Comparison of ENCODE assay signal across 9 mouse cellular contexts in genomic region chr11:86995625-86996221, GRCm38 (mm10). TPM values are rescaled to one million over a fixed set of nuclear protein-coding genes. Genes with fewer than 3 reads are reported as not detected.
A peak's percentile ranks its signal among the peaks of the same experiment; 100 is the strongest.
DNase-seq lines count a peak whose midpoint lies in the region; ATAC-seq and TF ChIP-seq lines count a peak whose summit lies in the region.
"Had no signal": no experiment of that assay in that cellular context is flagged by ENCODE, and none has a peak within 500 bp of the region (broad histone marks: within the 10 kb centered on the region; RNA-seq: fewer than 3 reads in every experiment).

No protein-coding gene starts in this region.

- H3K9ac ChIP-seq in ES-E14 (ENCODE audit: insufficient read depth, low read depth, low read length, poor library complexity, severe bottlenecking): no peak overlapping the region
- H3K9ac ChIP-seq in embryonic facial prominence, embryonic 13.5 days: 0 out of 2 replicates have a peak overlapping the region, but pooled peaks have one; percentile 17
- H3K9ac ChIP-seq in lung, embryonic 14.5 days: no peak overlapping the region
- H3K9ac ChIP-seq: limb, embryonic 15.5 days had no signal

- ATAC-seq in embryonic facial prominence, embryonic 13.5 days (ENCODE audit: insufficient number of reproducible peaks, insufficient read depth, low FRiP score, low TSS enrichment, low read depth): no peak
- no peak for ATAC-seq in lung, embryonic 14.5 days (ENCODE audit: insufficient read depth)

- peak; percentile 86 for TF ChIP-seq CTCF in lung, embryonic 14.5 days (IDR thresholded peaks at IDR 0.05; ENCODE audit: low read depth)
- TF ChIP-seq CTCF in olfactory bulb, adult 2 months (IDR thresholded peaks at IDR 0.05; ENCODE audit: insufficient read depth, low read depth, low read length): peak; percentile 72

- peaks cover 3% of the 10 kb centered on the region in 2 experiments; a peak in 3 of 4 replicates for H3K4me1 ChIP-seq in ES-E14 (ENCODE audit: control insufficient read depth in 2 of 2, insufficient read depth in 2 of 2, low read length in 2 of 2, poor library complexity in 1 of 2)
- H3K4me1 ChIP-seq in embryonic facial prominence, embryonic 13.5 days: peaks cover 32% of the 10 kb centered on the region
- peaks cover 38% of the 10 kb centered on the region for H3K4me1 ChIP-seq in heart, embryonic 10.5 days
- 0 out of 2 replicates have a peak, but pooled peaks cover 6% of the 10 kb centered on the region for H3K4me1 ChIP-seq in lung, embryonic 14.5 days (ENCODE audit: insufficient read depth)
- peaks cover 8% of the 10 kb centered on the region for H3K4me1 ChIP-seq in olfactory bulb, adult 2 months (ENCODE audit: control insufficient read depth, insufficient read depth, low read length)

- H3K4me2 ChIP-seq in embryonic facial prominence, embryonic 13.5 days: no peak overlapping the region
- no peak overlapping the region for H3K4me2 ChIP-seq in lung, embryonic 14.5 days
- H3K4me2 ChIP-seq: limb, embryonic 15.5 days had no signal

- 38% methylated on average over 6 of the region's 6 CpGs for WGBS in embryonic facial prominence, embryonic 13.5 days
- 36% methylated on average over 6 of the region's 6 CpGs for WGBS in heart, embryonic 10.5 days
- 46% methylated on average over 6 of the region's 6 CpGs for WGBS in lung, embryonic 14.5 days
- 27% methylated on average over 6 of the region's 6 CpGs for WGBS in olfactory bulb, adult 2 months

- H3K27me3 ChIP-seq in embryonic facial prominence, embryonic 13.5 days: no peaks in the 10 kb centered on the region
- H3K27me3 ChIP-seq in heart, embryonic 10.5 days (ENCODE audit: insufficient read depth, poor library complexity, severe bottlenecking): no peaks in the 10 kb centered on the region
- no peaks in the 10 kb centered on the region for H3K27me3 ChIP-seq in lung, embryonic 14.5 days (ENCODE audit: insufficient read depth, low read length)
- H3K27me3 ChIP-seq: limb, embryonic 15.5 days had no signal

- no peaks in the 10 kb centered on the region for H3K9me3 ChIP-seq in ES-E14 (ENCODE audit: control insufficient read depth, insufficient read depth, low read depth, low read length)
- H3K9me3 ChIP-seq in embryonic facial prominence, embryonic 13.5 days: no peaks in the 10 kb centered on the region
- no peaks in the 10 kb centered on the region for H3K9me3 ChIP-seq in heart, embryonic 10.5 days
- no peaks in the 10 kb centered on the region for H3K9me3 ChIP-seq in lung, embryonic 14.5 days (ENCODE audit: low read depth, low read length)
- H3K9me3 ChIP-seq: limb, embryonic 15.5 days had no signal

- no peak overlapping the region for H3K4me3 ChIP-seq in ES-E14 (ENCODE audit: insufficient read depth in 1 of 2, low read depth in 1 of 2, low read length in 2 of 2, poor library complexity in 1 of 2, severe bottlenecking in 1 of 2)
- no peak overlapping the region for H3K4me3 ChIP-seq in embryonic facial prominence, embryonic 13.5 days
- no peak overlapping the region for H3K4me3 ChIP-seq in heart, embryonic 10.5 days
- no peak overlapping the region for H3K4me3 ChIP-seq in lung, embryonic 14.5 days (ENCODE audit: low read depth, low read length)
- no peak overlapping the region for H3K4me3 ChIP-seq in olfactory bulb, adult 2 months (ENCODE audit: insufficient read depth, low read depth, low read length)
- H3K4me3 ChIP-seq: limb, embryonic 15.5 days had no signal

- in situ Hi-C loops in ES-E14 (cut with MboI; ENCODE audit: low sequenced_read_pairs in 2 of 2, unreplicated experiment in 2 of 2): no loop called here

- TF ChIP-seq POLR2A in olfactory bulb, adult 2 months (IDR thresholded peaks at IDR 0.05; ENCODE audit: insufficient read depth, low read depth, low read length): no peak

- H3K36me3 ChIP-seq in ES-E14 (ENCODE audit: control insufficient read depth, insufficient read depth, low read length, poor library complexity, severe bottlenecking): no peaks in the 10 kb centered on the region
- no peaks in the 10 kb centered on the region for H3K36me3 ChIP-seq in embryonic facial prominence, embryonic 13.5 days
- H3K36me3 ChIP-seq in heart, embryonic 10.5 days: peaks cover 1% of the 10 kb centered on the region; the same call in 1 of the 2 replicates
- no peaks in the 10 kb centered on the region for H3K36me3 ChIP-seq in lung, embryonic 14.5 days (ENCODE audit: insufficient read depth)
- H3K36me3 ChIP-seq: limb, embryonic 15.5 days had no signal

- H3K27ac ChIP-seq in ES-E14 (ENCODE audit: insufficient read depth, low read depth, low read length, poor library complexity, severe bottlenecking): no peak overlapping the region; the same call in 1 of the 2 replicates
- no peak overlapping the region for H3K27ac ChIP-seq in embryonic facial prominence, embryonic 13.5 days
- peak overlapping the region; percentile 77 for H3K27ac ChIP-seq in heart, embryonic 10.5 days
- H3K27ac ChIP-seq in lung, embryonic 14.5 days (ENCODE audit: low read depth): peak overlapping the region; percentile 6; the same call in 1 of the 2 replicates
- no peak overlapping the region for H3K27ac ChIP-seq in olfactory bulb, adult 2 months (ENCODE audit: insufficient read depth, low read depth, low read length)
- H3K27ac ChIP-seq: limb, embryonic 15.5 days had no signal

- no peak for DNase-seq in ES-E14 (ENCODE audit: low read depth, low spot score)
- DNase-seq in adrenal gland, postnatal 25 days: peak; percentile 53
- DNase-seq in heart, embryonic 10.5 days (ENCODE audit: low spot score): no peak
- peak; percentile 61 to 71 for DNase-seq in kidney, postnatal 25 days
- DNase-seq in lung, embryonic 14.5 days: peak; percentile 85
- DNase-seq in yolk sac, embryonic 10.5 days (ENCODE audit: low spot score): peak; percentile 56

TF ChIP-seq in ES-E14, 5 proteins besides CTCF, POLR2A, EP300 and RAD21:
- TF ChIP-seq CHD2 (IDR thresholded peaks at IDR 0.05; ENCODE audit: low read depth, low read length) (no peak), ZC3H11A (IDR thresholded peaks at IDR 0.05; ENCODE audit: borderline replicate concordance, low read depth, low read length) (peak; percentile 25; the same call in 1 of the 2 replicates), MAFK (IDR thresholded peaks at IDR 0.05; ENCODE audit: insufficient read depth, low read depth, low read length) (0 out of 2 replicates have a peak, but pooled peaks have one; percentile 38), HCFC1 (IDR thresholded peaks at IDR 0.05; ENCODE audit: borderline replicate concordance, insufficient read depth, low read length) (no peak), ZNF384 (IDR thresholded peaks at IDR 0.05; ENCODE audit: low read depth, low read length) (peak; percentile 99)
TF ChIP-seq in ES-E14: peak in this region for 3.

RNA-seq across cellular contexts. Expression of gene Ypel2, which starts 2.2 kb away (rescaled TPM):
- 3.3 and 3.6 TPM in 2 replicates for total RNA-seq in ES-E14 (2012; rRNA removed)
- 38.3 and 38.6 TPM in 2 replicates for total RNA-seq in adrenal gland, postnatal 25 days (2021)
- polyA plus RNA-seq in embryonic facial prominence, embryonic 13.5 days (2015; fragmentation: Nextera tagmentation; extraction: Ambion mirVana): 12.2 and 14.6 TPM in 2 replicates
- polyA plus RNA-seq in heart, embryonic 10.5 days (2016; fragmentation: Nextera tagmentation; extraction: Ambion mirVana): 13.0 and 21.5 TPM in 2 replicates
- 6.8 and 7.0 TPM in 2 replicates for polyA plus RNA-seq in lung, embryonic 14.5 days (2014; fragmentation: Nextera tagmentation; extraction: Ambion mirVana)
- polyA plus RNA-seq in olfactory bulb, adult 2 months (2012; ENCODE audit: insufficient read depth, insufficient read length, low replicate concordance, missing spikeins): not detected in 2 replicates

Comparison
In these comparisons a context has a peak if more than half of its experiments do, and no peak if none do; other contexts are left out.
1. DNase-seq: peak in adrenal gland, postnatal 25 days (single experiment), kidney, postnatal 25 days (2 of 2), lung, embryonic 14.5 days (single experiment) and yolk sac, embryonic 10.5 days (single experiment); none in ES-E14 (single experiment) and heart, embryonic 10.5 days (single experiment).
2. H3K27ac ChIP-seq: peak in heart, embryonic 10.5 days (single experiment) and lung, embryonic 14.5 days (single experiment); none in ES-E14 (single experiment), embryonic facial prominence, embryonic 13.5 days (single experiment) and olfactory bulb, adult 2 months (single experiment).